Mouse (Mus musculus) stomach, embryonic 14.5 days (tissue): ENCODE data around the gene Fam209. TPM values are rescaled to one million over a fixed set of nuclear protein-coding genes. Genes with fewer than 3 reads are reported as not detected.

Source experiments
- ATAC-seq: fragments of 200-750 bp; cut with Nextera tagmentation; 2 replicates; pipeline ENCODE4 v1.8.0; 2017; ENCODE audit warnings: low read depth, moderate TSS enrichment; ENCODE audit not compliant: insufficient number of reproducible peaks, insufficient read depth, low FRiP score
- H3K27ac ChIP-seq: fragments of 300-500 bp; sonication (generic); 2 replicates; pipeline ENCODE4 v1.5.1; 2014; ENCODE audit warnings: mild to moderate bottlenecking, low read length, moderate library complexity, mixed read lengths
- H3K27me3 ChIP-seq: fragments of 300-500 bp; sonication (generic); 2 replicates; pipeline ENCODE4 v1.6.1; 2014; ENCODE audit warnings: low read length, control low read depth, mixed read lengths; ENCODE audit not compliant: control insufficient read depth, insufficient read depth
- H3K36me3 ChIP-seq: fragments of 300-500 bp; sonication (generic); 2 replicates; pipeline ENCODE4 v1.6.1; 2014; ENCODE audit warnings: mild to moderate bottlenecking, control low read depth, low read length, moderate library complexity, mixed read lengths; ENCODE audit not compliant: control insufficient read depth, insufficient read depth
- H3K4me1 ChIP-seq: fragments of 300-500 bp; sonication (generic); 2 replicates; pipeline ENCODE4 v1.6.1; 2014; ENCODE audit warnings: low read length, control low read depth, mixed read lengths; ENCODE audit not compliant: control insufficient read depth, insufficient read depth
- H3K4me2 ChIP-seq: fragments of 300-500 bp; sonication (generic); replicated peaks from 2 replicates; pipeline ENCODE4 v1.6.1; 2014; ENCODE audit warnings: low read depth, low read length, control low read depth
- H3K4me3 ChIP-seq: fragments of 300-500 bp; sonication (generic); 2 replicates; pipeline ENCODE4 v1.5.1; 2014; ENCODE audit warnings: low read depth, low read length, control low read depth
- H3K9ac ChIP-seq: fragments of 300-500 bp; sonication (generic); replicated peaks from 2 replicates; pipeline ENCODE4 v1.6.1; 2014; ENCODE audit warnings: low read depth, mild to moderate bottlenecking, control low read depth, low read length, moderate library complexity, mixed read lengths
- H3K9me3 ChIP-seq: fragments of 300-500 bp; sonication (generic); 2 replicates; pipeline ENCODE4 v1.6.1; 2016; ENCODE audit warnings: low read depth, low read length, control low read depth; ENCODE audit not compliant: control insufficient read depth
- WGBS: fragments of 180-500 bp; shearing (Covaris S2); extraction: QIAGEN DNeasy Blood & Tissue Kit; methylation state at CpG from one replicate; pipeline ENCODE4 v1.1.7; 2014; 5-methylcytosine and 5-hydroxymethylcytosine counted together
- polyA plus RNA-seq: library from polyadenylated mRNA; unstranded; fragments of >200 nt; fragmentation: Nextera tagmentation; extraction: Ambion mirVana; gene quantifications from 2 replicates; pipeline ENCODE4 v1.2.1, GENCODE M21; 2014

The Fam209 gene
- polyA plus RNA-seq, 1 experiment from 2014 or later = 0.64 TPM

DNA sequence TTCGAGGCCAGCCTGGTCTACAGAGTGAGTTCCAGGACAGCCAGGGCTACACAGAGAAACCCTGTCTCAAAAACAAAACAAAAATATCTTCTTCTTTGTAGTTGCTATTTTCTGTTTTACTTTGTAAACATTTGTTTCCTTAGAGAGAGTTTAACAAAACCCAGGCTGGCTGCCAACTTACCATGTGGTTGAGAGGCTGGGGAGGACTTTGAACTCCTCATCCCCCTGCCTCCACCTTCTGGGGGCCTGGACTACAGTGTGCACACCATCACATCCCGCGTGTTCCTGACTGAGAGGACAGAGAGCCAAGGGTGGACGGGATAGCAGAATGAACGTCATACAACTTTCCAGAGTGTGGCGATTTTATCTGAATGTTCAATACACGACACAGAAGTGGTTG is 33.8 kb downstream of the Fam209 start:
- H3K4me2 ChIP-seq = no peak overlapping the region
- ATAC-seq = no peak
- no peaks in the 10 kb centered on the region for H3K9me3 ChIP-seq
- no peaks in the 10 kb centered on the region for H3K36me3 ChIP-seq
- no peak overlapping the region for H3K9ac ChIP-seq
- 86% methylated on average over 7 of the region's 7 CpGs for WGBS
- no peak overlapping the region for H3K27ac ChIP-seq
- H3K4me1 ChIP-seq = peaks cover 6% of the 10 kb centered on the region; the same call in 1 of the 2 replicates
- H3K4me3 ChIP-seq = no peak overlapping the region
- no peaks in the 10 kb centered on the region for H3K27me3 ChIP-seq

DNA sequence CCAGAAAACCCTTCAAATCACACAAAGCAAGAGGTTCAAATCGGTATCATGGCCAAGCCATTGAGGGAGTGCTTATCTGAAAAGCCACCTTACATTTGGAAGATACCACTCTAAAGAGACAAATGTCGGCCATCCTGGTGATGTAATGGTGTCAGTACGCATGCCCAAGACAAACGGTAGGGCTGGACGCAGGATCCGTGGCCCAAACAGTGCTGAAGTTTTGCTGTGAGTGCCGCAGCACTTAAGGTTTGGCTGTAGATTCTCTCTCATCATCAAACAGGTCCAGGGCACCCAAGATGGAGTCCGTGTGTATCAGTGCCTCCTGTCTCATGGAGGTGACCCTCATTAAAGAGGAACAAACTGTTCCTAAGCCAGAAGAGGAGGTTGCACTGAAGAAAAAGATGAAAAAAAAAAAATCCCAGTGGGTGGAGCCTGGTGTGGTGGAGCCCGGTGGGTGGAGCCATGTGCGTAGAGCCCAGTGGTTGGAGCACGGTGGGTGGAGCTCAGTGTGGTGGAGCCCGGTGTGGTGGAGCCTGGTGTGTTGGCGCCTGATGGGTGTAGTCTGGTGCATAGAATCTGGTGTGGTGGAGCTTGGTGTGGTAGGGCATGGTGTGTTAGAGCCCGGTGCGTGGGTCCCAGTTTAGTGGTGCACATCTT is 37.9 kb downstream of the Fam209 start:
- H3K4me2 ChIP-seq = no peak overlapping the region
- no peaks in the 10 kb centered on the region for H3K36me3 ChIP-seq
- no peaks in the 10 kb centered on the region for H3K4me1 ChIP-seq
- no peak for ATAC-seq
- H3K4me3 ChIP-seq = no peak overlapping the region
- no peaks in the 10 kb centered on the region for H3K9me3 ChIP-seq
- H3K27ac ChIP-seq = no peak overlapping the region
- H3K27me3 ChIP-seq = no peaks in the 10 kb centered on the region
- WGBS = 86% methylated on average over 15 of the region's 15 CpGs
- no peak overlapping the region for H3K9ac ChIP-seq

DNA sequence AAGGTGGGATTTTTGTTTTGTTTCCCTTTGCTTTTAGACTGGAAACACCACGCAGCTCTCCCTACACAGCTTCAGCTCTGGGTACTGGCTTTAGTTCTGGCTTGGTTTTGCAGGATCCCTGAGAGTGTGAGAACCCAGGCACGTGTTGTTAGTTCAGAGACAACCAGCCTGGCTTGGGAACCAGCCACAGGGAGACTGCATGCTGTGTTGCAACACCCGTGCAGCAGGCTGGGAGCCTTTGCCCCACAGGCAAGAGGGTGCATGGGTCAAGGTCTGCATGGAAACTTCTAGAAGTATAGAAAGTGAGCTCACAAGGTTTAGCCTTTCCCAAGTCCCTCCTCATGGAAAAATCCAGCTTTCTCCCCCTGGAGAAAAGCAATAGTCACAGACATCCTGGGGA is 38.6 kb downstream of the Fam209 start:
- Histone ChIP-seq H3K4me2 (no peak overlapping the region), H3K4me1 (no peaks in the 10 kb centered on the region), H3K27me3 (no peaks in the 10 kb centered on the region), H3K9me3 (no peaks in the 10 kb centered on the region), H3K36me3 (no peaks in the 10 kb centered on the region), H3K4me3 (no peak overlapping the region), H3K9ac (no peak overlapping the region), H3K27ac (no peak overlapping the region)
- WGBS = 52% methylated on average over 3 of the region's 3 CpGs
- no peak for ATAC-seq

GRCm38 (mm10) chr2:172516407-172516992 is 44.2 kb downstream of the Fam209 start:
- Histone ChIP-seq H3K27ac (no peak overlapping the region), H3K27me3 (no peaks in the 10 kb centered on the region), H3K9ac (no peak overlapping the region), H3K4me3 (no peak overlapping the region), H3K9me3 (no peaks in the 10 kb centered on the region), H3K36me3 (no peaks in the 10 kb centered on the region), H3K4me1 (no peaks in the 10 kb centered on the region), H3K4me2 (no peak overlapping the region)
- no peak for ATAC-seq
- 27% methylated on average over 11 of the region's 11 CpGs for WGBS

DNA sequence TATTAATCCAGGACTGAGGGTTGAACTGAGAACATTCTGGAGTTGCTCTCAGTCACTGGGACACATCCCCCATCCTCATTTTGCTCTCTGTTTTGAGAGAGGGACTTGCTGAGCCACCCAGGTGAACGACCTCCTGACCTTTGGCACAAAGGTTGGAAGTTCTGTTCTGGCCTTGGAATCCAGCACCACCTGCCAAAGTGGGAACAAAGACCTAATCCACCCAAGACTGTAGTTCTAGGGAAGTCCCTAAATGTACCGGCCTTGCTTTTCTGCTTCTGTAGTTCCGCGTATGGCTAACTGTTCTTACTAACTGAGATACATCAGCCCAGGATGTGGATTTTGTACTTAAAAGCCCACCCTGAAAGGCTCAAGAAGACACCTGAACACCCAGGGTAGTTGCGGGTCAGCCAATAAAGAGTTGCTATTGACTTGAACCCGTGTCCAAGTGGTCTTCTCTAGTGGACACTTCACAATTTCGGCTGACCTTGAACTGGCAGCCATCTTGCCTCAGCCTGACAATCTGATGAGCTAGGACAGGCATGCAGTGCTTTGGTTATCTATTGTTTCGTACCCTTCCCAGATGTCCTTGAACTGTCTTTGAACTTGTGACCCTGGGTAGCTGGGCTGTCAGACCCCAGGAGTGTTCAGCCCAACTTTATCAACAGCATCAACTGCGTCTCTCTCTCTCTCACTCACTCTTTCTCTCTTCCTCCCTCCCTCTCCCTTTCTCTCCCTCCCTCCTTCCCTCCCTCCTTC is 48.5 kb downstream of the Fam209 start:
- Histone ChIP-seq H3K36me3 (no peaks in the 10 kb centered on the region), H3K4me2 (no peak overlapping the region), H3K4me3 (no peak overlapping the region), H3K4me1 (no peaks in the 10 kb centered on the region), H3K9ac (no peak overlapping the region), H3K9me3 (no peaks in the 10 kb centered on the region), H3K27ac (no peak overlapping the region), H3K27me3 (no peaks in the 10 kb centered on the region)
- ATAC-seq = no peak
- WGBS = 83% methylated on average over 9 of the region's 9 CpGs

DNA sequence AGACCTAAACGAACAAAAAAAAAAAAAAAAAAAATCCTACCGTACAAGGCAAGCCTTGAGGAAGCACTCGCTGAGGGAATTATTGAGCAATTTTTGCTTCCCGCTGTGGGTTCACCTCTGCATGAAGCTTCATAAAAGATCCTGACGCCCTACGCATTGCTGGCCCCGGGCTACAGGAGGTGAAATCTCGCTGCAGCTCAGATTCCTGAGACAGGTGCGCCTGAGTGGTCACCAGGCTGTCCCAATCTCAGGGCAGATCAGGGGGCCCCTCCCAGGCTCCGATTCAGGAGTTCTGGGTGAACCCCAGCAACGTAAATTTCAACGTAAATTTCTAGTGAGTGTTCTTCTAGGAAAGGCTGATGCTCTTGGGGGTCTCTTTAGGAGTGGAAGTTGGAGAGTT is 50.2 kb downstream of the Fam209 start:
- no peak overlapping the region for H3K27ac ChIP-seq
- H3K27me3 ChIP-seq = no peaks in the 10 kb centered on the region
- no peaks in the 10 kb centered on the region for H3K4me1 ChIP-seq
- H3K4me3 ChIP-seq = no peak overlapping the region
- 82% methylated on average over 11 of the region's 12 CpGs for WGBS
- ATAC-seq = no peak
- H3K9me3 ChIP-seq = no peaks in the 10 kb centered on the region
- H3K36me3 ChIP-seq = no peaks in the 10 kb centered on the region
- no peak overlapping the region for H3K9ac ChIP-seq
- no peak overlapping the region for H3K4me2 ChIP-seq

Other genes starting within 250 kb of the Fam209 start
- not detected in 2 replicates for gene Mc3r, start 224.0 kb upstream of the Fam209 start, polyA plus RNA-seq
- 10.7 and 11.2 TPM in 2 replicates for gene Fam210b, start 127.0 kb upstream of the Fam209 start, polyA plus RNA-seq
- gene Aurka, start 102.0 kb upstream of the Fam209 start, polyA plus RNA-seq = 104 and 111 TPM in 2 replicates
- gene Cstf1, start 101.8 kb upstream of the Fam209 start, polyA plus RNA-seq = 40.0 and 43.2 TPM in 2 replicates
- gene Cass4, start 78.7 kb upstream of the Fam209 start, polyA plus RNA-seq = 0.13 and 0.32 TPM in 2 replicates
- gene Rtf2, start 32.0 kb upstream of the Fam209 start, polyA plus RNA-seq = 74.1 and 74.4 TPM in 2 replicates
- gene Gcnt7, start 13.9 kb upstream of the Fam209 start, polyA plus RNA-seq = 1.3 and 1.6 TPM in 2 replicates
- 5.6 TPM in 2 replicates for gene Tfap2c, start 77.1 kb downstream of the Fam209 start, polyA plus RNA-seq